Mouse (Mus musculus) activated CD4-positive, CD25-positive, alpha-beta regulatory T cell, adult 4 months (primary cell): ENCODE data around the gene Frmd8. TPM values are rescaled to one million over a fixed set of nuclear protein-coding genes. Genes with fewer than 3 reads are reported as not detected.

Experiments
- ATAC-seq: one replicate; pipeline ENCODE4 v1.8.0; 2017
- polyA plus RNA-seq, 2 experiments: library from polyadenylated mRNA; unstranded; fragments of 100-300 nt; shearing (Covaris generic); gene quantifications; one replicate each; pipeline ENCODE4 v1.2.1; 2017

Gene Frmd8
- polyA plus RNA-seq, 2 experiments from 2014 or later = 70.6 to 78.6 TPM

DNA sequence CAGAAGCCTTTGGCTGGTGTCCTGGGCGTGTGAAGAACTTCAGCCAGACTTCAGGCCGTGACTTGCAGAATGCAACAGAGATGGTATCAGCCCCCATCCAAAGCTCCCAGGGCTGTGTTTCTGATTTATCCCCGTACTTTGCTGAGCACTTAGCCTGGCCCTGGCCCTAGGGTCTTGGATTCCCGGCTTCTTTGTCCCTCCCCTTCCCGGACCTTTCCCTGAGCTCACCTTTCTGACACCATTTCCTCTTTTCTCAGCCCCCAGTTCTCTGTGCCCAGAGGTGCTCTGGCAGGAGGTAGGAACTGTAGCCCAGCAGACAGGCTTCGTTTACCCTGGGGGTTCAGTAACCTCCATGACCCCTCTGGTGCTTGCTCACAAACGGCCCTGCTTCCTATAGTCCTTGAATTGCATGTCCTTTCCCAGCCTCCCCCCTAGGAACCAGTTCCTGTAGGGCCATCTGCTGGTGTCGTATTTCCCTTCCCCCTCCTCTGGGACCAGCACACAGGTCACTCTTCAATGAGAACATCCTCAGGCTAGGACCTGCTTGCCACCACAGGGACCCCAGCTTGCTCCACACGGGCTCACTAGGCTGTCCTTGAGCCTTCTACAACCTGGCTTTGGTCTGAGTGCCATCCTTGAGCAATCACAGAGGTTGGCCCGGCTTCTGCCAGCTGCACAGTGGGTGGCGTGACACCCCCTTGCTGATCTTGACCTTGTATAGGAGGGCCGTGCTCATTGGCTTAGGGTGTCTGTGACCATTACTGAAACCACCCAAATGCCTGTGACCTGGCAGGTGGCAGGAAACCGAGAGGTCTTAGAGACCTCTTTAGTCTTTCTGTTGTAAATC, 26.0 kb downstream of the Frmd8 start:
- ATAC-seq = no peak

DNA sequence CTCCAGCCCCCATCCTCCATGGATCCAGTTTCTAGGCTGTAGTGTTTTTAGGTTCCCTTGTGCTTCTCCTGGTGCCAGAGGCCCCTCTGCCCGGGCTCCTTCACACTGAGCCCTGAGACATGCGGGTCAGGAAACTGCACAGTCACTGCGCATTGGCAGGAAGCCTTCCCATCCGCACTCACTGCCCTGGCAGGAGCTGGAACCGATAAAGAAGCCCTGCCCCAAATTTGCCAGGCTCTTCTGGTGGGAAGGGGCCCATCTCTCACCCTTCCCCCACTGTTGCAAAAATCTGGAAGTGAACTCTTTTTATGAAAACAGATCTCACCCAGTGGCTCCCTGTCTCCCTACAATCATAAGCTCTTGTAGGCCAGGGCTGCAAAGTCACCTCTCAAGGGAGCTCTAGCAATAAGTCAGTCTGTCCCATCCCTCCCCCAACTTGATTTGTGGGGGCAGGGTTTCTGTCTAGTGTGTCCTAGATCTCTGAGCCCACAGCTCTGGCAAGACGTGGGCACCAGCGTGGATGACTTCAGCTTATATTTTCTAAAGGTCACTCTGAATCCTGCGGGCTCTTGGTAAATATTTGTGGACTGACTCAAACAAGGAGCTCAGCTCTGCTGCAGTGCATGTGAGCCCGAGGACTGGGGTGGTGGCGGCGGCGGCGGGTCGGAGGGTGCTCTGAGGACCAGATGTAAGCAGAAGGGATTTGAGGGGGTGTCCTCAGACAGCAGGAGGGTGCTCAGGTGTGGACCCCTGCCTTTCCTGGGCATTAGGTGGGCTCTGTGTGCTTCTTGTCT, 26.8 kb downstream of the Frmd8 start:
- ATAC-seq = no peak

DNA sequence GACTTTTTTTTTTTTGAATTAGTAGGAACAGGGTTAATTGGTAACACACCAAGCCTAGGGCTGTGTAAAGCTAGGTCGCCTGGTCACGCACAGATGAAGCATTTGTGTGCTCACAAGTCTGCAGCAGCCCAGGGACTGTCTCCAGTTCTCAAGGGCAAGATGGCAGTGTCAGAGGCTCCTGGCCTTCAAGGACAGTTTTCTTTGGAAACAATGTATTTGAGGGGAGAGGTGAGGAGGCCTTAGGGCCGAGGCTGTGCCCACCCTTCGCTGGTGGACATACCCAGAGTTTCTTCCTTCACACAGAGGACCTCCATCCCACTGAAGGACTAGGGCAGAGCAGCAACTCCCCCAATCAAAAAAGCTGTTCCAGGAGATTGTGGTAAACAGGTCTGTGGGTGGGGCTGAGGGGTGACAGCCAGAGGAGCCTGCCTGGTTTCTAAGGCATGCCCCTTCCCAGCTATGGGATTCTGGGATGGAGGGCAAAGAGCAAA, 27.7 kb downstream of the Frmd8 start:
- no peak for ATAC-seq

DNA sequence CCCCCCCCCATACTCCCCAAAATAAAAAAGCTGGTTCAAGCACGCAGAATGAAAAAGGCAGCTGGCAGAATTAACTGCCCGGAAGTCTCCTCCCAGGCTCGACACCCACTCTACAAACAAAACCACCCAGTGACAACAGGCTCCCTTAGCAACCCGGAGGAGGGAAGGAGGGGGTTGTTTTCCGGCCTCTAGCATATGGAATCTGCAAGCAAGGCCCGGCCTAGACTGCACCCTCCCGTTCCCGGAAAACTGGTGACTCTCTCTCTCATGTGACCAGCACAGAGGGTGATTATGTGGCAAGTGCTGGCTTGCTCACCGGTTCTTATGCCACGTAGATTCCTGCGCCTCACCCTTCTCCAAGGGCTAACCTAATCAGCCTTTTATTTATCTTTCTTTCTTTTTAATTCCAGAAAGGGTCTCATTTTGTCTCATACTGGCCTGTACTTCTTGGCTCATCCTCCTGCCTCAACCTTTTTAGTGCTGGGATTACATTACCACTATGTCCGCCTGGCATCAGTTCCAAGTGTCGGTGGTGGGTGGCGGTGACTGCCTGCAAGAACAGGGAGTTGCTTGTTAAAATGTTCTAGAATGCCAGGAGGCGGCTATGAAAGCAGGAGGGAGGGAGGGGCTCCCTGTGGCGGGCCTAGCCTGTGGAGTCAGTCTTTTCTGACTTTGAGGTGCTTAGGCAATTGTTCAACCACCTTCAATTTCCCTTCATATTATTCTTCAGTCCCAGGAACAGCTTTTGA, 28.3 kb downstream of the Frmd8 start:
- ATAC-seq = no peak

DNA sequence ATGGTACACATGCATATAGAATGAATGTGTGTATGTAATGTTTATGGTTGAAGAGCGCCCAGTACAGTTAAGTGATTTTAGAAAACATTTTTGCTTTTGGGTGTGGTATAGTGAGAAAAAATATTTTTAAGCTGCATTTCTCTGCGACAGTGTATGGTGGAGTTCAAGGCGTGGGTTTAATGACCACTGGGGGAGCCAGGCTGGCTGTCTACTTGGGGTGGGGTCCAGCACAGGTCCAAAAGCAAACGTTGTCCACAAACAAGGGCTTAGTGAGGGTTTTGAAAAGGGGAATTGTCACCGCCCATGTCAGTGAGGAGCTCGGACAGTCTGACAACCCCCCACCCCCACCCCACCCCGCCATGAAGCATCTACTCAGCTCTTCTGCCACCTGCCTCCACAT, 28.9 kb downstream of the Frmd8 start:
- ATAC-seq = no peak

DNA sequence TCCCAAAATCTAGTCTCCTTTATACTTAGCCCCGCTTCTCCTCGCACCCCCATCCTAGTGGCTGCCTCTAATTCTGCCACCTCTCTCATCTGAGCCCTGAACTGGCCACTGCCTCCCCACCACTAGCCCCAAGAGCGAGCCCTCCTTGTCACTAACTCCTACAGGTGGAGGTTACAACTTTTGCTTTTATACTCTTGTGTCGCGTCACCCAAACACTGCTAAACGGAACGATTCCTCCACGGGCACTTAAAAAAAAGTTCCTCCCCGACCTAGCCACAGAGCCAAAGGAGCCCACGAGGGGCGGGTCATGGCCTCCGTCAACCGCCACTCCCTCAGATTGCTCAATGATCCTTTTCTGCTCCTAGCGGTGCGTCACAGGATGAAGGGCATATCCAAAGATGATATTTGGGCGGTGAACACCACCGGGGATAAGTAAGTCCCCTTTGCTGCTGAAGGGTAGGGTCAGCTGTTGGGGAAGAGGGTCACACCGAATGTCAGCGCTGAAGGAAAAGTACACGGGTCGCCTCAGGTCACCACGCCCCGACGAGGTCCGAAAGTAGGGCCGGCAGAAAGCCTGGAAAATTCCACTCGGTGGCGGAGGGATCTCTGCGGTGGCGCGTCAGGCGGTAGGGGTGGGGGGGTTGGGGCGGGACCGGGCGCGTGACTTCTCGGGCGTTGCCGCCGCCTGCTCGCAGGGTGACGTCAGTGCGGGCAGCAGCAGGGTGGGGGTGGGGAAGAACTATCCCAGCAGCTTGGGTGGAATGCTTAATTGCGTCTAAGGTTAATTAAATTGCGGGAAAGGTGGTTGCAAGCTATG, 29.5 kb downstream of the Frmd8 start:
- peak; percentile 44 for ATAC-seq

DNA sequence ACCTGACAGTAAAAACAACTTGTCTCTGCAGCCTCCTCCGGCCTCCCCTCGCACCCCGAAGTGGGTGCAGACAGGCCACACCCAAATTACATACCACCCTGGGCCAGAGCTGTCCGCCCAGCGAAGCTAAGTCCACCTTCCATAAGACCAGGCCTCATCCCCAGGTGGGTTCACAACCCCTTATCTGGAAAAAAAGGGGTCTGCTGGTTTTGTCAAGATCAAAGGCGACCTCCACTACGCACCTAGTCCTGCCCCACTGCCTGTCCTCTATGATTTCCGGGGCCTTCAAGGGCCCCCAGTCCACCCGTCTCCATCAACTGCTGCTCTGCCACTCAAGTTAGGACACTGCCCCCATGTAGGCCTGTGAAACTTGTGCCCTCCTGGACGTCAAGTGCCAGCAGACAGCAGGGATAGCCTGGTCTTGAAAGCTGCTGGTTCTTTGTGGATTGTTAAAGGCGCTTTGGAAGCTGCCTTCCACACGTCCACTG, 30.2 kb downstream of the Frmd8 start:
- peak; percentile 29 for ATAC-seq

DNA sequence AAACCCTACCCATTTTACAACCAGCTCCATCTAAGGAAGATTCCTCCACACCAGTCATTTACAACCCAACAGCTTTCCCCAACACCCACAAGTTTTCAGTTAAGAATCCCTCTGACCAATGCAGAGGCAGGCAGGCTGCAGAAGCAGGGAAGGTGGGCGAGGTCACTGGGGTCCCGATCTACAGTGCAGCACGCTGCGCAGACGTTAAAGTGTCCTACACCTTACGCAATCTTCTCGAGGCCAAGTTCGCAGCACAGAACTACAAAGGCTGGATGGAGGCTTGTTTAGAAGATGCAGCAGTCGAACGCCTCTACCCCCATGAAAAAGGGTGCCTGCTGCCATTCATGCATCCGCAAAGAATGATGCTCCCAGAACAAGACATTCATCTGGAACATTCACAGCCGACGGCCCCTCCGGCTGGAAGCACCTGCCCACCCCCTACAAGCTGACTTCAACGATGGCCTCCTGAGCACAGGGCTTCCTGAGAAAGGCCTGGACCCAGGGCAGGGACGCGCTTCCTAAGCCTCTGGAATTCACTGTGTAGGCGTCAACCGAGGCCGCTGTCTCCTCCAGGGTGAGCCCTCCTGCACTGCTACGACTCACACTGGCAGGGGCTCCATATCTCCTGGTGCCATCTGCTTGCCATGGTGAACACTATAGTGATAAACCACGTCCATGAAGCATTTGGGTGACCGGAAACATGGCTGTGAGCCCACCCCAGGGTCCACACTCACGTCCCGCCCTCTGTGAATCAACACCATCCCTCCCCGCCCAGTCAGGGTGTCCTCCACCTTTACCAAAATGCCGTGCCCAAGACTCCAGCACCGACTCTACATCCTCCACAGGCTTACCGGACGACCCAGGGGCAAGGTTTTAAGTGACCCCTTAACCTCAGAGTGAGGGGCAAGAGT, 31.0 kb downstream of the Frmd8 start:
- ATAC-seq = no peak

DNA sequence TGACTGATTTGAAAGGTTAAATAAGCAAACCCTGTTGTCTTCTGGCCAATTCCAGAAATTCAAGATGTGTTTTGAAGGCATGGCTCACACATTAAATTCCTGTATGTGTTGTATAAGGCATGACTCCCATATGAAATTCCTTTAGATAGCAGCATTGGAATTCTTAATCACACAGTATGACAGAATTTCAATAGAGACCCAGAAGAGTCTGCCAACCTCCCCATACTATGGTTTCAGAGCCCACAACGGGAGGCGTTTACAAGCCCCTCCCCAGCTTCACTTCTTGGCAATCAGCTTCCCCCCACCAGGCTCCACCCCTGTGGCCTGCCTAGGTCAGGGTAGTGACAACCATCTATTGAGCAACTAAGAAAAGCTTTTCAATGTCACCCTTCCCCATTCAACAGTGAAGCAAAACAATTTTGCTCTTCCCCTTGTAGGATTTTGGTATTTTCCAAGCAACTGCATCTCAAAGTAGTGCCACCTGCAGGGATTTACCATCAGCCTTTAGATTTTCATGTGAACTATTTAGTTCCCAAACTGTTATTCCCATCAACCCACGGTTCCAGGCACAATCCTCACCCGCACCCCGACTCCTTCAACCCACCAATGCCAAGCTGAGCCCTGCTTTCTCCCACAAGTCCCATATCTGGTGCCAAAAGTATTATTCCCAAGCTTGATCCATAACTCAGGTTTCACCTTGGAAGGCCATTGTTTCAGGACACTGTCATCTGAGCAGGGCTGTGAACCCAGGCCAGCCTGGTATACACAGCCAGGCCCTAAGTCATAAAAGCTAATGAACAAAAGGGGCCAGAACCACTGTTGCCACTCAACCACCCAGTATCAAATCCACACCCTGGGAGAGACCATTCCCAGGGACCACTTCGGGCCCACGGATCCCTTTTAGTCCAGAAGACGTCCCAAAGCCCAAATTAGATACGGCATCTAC, 32.0 kb downstream of the Frmd8 start:
- no peak for ATAC-seq

DNA sequence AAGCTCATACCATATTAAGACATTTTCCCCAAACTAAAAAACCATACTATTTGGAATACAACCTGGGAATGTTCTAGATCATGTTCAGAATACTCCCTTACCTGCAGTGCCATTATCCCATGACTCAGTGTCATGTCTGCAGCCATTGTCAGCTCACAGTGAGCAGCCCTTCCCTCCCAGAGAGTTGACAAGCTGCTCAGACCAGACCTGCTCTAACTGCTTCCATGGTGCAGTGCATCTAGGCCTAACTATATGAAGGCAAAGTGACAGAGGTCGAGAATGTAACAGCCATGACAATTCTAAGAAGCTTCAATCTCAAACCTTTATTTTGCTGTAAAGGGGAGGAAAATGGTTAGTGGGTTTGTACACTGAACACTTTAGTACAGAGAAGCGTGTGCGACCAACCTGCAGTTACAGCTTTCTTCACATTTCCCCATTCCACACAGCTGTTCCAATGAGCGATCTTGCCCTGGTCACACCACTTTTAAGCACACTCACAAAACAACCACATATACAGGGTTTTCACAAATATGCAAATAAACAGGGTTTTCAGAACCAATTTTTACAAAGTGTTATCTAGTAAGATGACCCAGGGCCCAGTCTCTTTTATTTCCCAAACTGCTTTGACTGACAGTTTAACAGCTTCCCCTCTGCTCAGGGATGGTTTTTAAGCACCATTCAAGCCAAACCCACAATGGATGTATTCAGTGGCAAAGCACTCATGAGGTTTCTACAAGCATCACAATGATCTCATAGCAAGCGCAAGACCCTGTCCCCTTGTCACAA, 32.9 kb downstream of the Frmd8 start:
- no peak for ATAC-seq

DNA sequence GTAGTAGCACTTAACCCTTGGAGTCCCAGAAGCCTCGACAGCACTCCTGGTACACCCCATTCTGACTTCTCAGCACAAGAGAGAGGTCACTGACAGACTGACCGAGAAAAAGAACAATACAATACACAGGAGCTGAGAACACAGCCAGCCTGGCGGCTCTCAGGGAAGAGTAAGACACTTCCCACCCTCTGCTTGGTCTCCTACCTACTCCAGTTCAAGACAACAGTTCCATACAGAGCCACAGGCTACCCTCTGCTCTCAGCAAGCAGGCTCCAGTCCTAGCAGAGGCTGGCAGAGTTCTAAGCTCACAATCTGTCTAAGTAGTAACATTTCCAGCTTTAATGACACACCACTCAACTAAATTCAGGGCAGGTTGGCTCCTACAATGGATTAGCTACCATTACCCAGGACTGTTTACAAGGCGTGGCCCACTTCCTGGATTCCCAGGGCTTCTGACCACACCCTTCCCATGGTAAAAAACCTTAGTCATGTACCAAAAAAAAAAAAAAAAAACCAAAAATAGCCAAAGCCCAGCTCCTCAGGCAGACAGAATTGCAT, 33.6 kb downstream of the Frmd8 start:
- ATAC-seq = no peak

DNA sequence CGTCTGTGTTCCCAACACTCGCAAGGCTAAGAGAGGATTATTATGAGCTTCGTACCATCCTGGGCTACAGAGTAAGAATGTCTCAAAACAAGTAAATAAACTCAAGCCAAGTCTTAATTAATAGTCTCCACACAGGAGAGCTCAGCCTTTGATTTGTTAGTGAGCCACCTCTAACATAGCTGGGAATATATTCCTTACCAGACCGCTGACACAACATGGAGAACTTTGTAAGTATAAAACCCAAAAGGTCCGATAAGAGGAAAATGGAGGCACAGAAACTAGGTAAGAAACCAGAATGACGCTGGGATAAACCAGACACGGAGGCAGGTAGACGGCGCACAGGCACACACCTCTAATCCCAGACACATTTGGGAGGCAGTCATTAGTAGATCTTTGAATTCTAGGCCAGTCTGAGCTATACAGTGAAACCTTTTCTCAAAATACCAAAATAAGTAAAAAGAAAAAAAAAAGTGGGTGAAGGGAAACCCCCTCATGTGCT, 34.1 kb downstream of the Frmd8 start:
- ATAC-seq = no peak

DNA sequence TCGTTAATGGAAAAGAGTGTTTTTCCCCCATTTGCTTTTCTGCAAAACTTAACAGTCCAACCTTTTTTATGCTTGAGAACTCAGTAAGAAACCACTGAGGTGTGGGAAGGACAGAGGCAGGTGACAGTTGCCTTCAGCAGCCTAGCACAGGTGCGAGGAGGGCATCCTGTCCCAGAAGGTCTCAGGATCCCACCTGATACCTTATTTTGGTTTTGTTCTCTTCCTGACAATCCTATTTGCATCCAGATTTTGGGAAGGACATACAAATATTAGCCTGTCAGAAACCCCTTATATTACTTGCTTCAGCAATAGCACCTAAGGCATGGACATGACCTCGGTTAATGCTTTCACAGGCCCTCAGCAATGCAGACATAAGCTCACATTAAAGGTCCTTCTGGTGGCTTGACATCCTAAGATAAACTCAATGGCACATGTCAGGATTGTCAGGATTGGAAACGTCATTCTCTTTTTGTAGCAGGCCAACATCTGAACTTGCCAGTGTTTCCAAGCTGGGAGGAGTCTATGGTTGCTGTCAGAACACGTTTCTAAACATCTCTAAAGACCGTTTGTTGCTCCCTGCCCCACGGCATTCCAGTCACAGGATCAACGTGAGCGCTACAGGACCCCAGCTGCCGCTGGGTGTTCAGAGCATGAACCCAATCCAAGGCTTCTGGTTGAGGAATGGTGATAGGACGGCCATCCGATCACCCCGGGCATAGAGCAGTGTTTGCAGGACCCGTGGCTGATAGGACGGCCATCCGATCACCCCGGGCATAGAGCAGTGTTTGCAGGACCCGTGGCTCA, 34.8 kb downstream of the Frmd8 start:
- ATAC-seq = no peak

DNA sequence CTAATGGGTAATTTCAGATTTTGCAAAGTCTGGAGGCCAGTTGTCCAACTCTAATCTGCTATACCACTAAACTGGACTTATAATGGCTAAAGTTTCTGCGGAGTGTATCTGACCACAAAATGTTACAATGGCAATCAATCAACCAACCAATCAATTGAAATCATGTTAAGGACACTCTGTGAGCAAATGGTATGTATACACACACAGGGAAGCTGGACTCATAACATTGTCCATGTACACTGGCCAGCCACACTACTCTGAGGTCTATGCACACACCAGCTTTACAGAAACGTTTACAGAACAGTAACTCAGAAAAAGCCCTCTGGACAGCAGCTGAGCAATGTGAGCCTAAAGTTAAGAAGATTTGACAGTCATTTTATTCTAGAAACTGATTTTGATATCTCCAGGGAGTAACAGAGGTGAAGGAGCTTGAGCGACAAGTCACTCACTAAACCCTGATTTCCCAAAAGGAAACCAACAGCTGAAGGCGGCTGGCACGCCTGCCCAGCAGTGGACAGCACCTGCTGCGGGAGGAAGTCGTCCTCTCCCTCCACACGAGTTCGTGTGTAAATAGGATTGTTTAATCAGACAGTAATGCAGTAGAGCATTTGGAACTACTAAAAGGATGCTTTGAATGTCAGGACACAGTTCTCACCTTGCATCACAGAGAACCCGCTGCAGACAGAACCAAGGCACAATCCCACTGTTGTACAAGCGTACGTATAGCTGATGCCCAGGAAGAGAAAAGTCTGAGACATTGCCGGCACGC, 35.6 kb downstream of the Frmd8 start:
- no peak for ATAC-seq

DNA sequence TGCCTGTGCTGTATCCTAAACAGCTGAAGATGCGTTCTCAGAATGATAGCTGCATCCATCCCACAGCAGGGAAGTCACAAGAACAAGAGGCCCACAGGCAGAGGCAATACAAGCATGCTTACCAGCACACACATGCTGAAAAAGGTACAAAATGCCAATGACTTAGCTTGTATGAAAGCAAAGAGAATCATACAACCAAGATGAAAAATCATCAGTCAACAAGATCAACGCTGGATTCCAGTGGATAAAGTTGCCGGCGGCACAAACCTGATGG, 36.2 kb downstream of the Frmd8 start:
- ATAC-seq = no peak

DNA sequence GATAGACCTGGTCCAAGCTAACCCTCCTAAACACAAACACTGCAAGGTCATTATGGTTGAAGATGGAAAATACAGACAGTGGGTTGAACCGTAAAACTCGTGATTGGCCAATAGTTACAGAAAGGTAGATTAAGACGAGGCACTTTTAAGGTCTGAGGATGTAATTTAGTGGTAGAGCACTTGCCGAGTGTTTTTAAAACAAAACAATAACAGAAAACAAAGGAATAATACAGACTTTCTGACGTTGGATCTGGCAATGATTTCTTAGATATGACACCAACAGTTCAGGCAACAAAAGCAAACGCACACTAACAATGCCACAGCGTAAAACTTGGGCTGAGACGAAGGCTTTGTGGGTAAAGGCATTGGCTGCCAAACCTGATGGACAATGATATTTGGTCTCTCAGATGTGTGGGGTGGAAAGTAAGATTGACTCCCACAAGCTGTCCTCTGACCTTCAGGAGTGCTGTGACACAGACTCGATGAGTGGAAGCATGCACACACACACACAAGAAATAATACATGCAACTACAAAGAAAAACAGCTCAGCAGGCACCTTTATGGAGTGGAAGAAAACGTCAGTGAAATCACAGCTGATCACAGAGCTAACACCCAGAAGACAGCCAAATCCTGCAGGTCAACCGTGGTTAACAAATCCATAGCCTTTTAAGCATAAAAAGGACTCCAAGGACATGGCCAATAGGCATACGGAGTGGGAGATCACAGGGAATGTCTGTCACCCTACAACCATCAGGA, 36.8 kb downstream of the Frmd8 start:
- no peak for ATAC-seq
